Mouse (Mus musculus) forebrain, embryonic 11.5 days (tissue): ENCODE data around the gene Ghdc. TPM values are rescaled to one million over a fixed set of nuclear protein-coding genes. Genes with fewer than 3 reads are reported as not detected.
"Not testable (repeated sequence)": the region's sequence is repeated elsewhere in the genome, so short reads cannot be mapped to it uniquely, and the experiment has no call there.

Source experiments
- ATAC-seq: fragments of 200-750 bp; cut with Nextera tagmentation; replicated peaks from 2 replicates; pipeline ENCODE4 v1.8.0; 2017; ENCODE audit warnings: moderate TSS enrichment; ENCODE audit not compliant: low FRiP score
- DNase-seq: peaks from one replicate; pipeline ENCODE4 v3.0.0-alpha.2; 2017; ENCODE audit warnings: low spot score
- H3K27ac ChIP-seq: fragments of 300-500 bp; sonication (generic); 2 replicates; pipeline ENCODE4 v1.5.1; 2014; ENCODE audit warnings: low read depth, low read length
- H3K27me3 ChIP-seq: fragments of 300-500 bp; sonication (generic); 2 replicates; pipeline ENCODE4 v1.6.1; 2014; ENCODE audit warnings: mild to moderate bottlenecking, low read length, mixed read lengths; ENCODE audit not compliant: control insufficient read depth, insufficient read depth
- H3K36me3 ChIP-seq: fragments of 300-500 bp; sonication (generic); 2 replicates; pipeline ENCODE4 v1.6.1; 2014; ENCODE audit warnings: mild to moderate bottlenecking, low read length, moderate library complexity, mixed read lengths; ENCODE audit not compliant: control insufficient read depth, insufficient read depth
- H3K4me1 ChIP-seq: fragments of 300-500 bp; sonication (generic); replicated peaks from 2 replicates; pipeline ENCODE4 v1.6.1; 2014; ENCODE audit warnings: low read length, mixed read lengths; ENCODE audit not compliant: control insufficient read depth, insufficient read depth
- H3K4me2 ChIP-seq: fragments of 300-500 bp; sonication (generic); 2 replicates; pipeline ENCODE4 v1.6.1; 2014; ENCODE audit warnings: low read depth, mild to moderate bottlenecking, low read length, moderate library complexity, mixed read lengths; ENCODE audit not compliant: severe bottlenecking
- H3K4me3 ChIP-seq: fragments of 300-500 bp; sonication (generic); 2 replicates; pipeline ENCODE4 v1.5.1; 2014; ENCODE audit warnings: low read depth, low read length
- H3K9ac ChIP-seq: fragments of 300-500 bp; sonication (generic); 2 replicates; pipeline ENCODE4 v1.6.1; 2014; ENCODE audit warnings: low read length
- H3K9me3 ChIP-seq: fragments of 300-500 bp; sonication (generic); 2 replicates; pipeline ENCODE4 v1.6.1; 2016; ENCODE audit warnings: low read length, mixed read lengths; ENCODE audit not compliant: control insufficient read depth
- WGBS: fragments of 180-500 bp; shearing (Covaris S2); extraction: QIAGEN DNeasy Blood & Tissue Kit; methylation state at CpG from one replicate; pipeline ENCODE4 v1.1.7; 2014; 5-methylcytosine and 5-hydroxymethylcytosine counted together
- polyA plus RNA-seq: library from polyadenylated mRNA; unstranded; fragments of >200 nt; fragmentation: Nextera tagmentation; extraction: Ambion mirVana; gene quantifications from 2 replicates; pipeline ENCODE4 v1.2.1, GENCODE M21; 2014

The Ghdc gene
- polyA plus RNA-seq, 1 experiment from 2014 or later: 2.1 TPM

DNA sequence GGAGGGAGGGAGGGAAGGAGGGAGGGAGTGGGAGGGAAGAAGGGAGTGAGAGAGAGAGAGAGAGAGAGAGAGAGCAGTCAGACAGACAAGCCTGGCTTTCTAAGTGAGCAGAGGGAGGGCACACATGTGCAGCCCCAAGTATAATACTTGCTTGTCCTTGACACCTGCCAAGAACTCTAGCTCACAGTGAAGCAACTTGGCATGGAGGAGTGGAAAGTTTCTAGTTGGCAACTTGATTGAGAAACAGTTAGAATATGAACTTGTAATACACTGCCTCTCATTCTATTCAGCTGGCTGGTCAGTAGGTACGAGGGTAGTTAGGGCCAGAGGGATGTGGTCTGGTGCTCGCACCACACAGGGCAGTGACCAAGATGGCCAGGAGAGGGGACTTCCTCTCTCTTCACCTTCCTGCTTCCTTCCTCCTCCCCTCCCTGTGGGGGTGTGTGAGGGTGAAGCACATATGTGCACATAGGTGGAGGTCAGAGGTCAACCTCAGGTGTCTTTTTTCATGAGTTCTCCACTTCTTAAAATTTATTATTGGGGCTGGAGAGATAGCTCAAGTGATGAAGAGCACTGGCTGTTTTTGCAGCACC, 20.8 kb upstream of the Ghdc start:
- no peak overlapping the region for H3K9ac ChIP-seq
- ATAC-seq (no peak), DNase-seq (no peak)
- no peaks in the 10 kb centered on the region for H3K36me3 ChIP-seq
- H3K4me3 ChIP-seq: no peak overlapping the region
- H3K9me3 ChIP-seq: no peaks in the 10 kb centered on the region
- H3K4me2 ChIP-seq: no peak overlapping the region
- peaks cover 2% of the 10 kb centered on the region; the same call in 1 of the 2 replicates for H3K4me1 ChIP-seq
- no peaks in the 10 kb centered on the region for H3K27me3 ChIP-seq
- WGBS: 94% methylated on average over 2 of the region's 2 CpGs
- no peak overlapping the region for H3K27ac ChIP-seq

DNA sequence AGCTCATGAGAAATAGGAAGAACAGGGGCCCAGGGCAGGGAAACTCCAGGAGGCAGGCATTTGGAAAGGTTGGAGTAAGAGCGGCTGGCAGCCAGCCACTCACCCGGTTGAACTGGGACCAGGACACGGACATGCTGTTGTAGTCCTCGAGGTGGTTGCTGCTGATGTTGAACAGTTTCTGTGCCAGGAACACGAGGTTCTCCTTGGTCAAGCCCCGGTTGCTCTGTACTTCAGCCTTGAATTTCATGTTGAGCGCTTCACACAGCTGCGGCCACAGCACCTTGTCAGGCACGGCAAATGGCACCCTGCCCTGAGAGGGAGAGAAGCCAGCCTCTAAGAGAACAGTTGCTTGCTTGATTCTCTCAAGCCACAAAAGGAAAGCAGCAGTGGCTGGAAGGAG, 19.9 kb upstream of the Ghdc start:
- H3K9me3 ChIP-seq, DNase-seq, H3K27me3 ChIP-seq, H3K4me1 ChIP-seq, H3K4me2 ChIP-seq, H3K36me3 ChIP-seq, H3K4me3 ChIP-seq, H3K9ac ChIP-seq, ATAC-seq, H3K27ac ChIP-seq: not testable (repeated sequence)
- 94% methylated on average over 9 of the region's 9 CpGs for WGBS

DNA sequence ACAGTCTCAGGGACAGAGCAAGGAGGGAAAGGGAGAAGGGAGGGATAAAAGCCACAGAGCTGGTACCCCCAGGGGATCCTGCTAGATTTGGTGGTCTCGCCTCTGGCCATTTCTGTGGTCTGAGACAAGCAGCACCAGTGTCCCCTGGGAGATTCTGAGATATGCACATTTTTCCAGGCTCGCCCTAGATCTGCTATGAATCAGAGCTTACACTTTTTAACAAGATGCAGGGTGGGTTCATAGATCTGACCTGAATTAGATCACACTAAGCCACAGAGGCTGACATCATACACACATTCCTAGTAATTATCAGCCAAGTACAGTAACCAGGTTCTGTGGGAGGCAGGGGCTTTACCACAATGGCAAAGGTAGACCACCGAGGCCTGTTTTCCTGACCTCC, 18.9 kb upstream of the Ghdc start:
- Histone ChIP-seq H3K4me2 (no peak overlapping the region), H3K36me3 (no peaks in the 10 kb centered on the region), H3K9me3 (no peaks in the 10 kb centered on the region), H3K4me3 (no peak overlapping the region), H3K27me3 (no peaks in the 10 kb centered on the region), H3K9ac (no peak overlapping the region), H3K27ac (no peak overlapping the region), H3K4me1 (peaks cover 2% of the 10 kb centered on the region; the same call in 1 of the 2 replicates)
- 81% methylated on average over 3 of the region's 3 CpGs for WGBS
- DNase-seq: no peak
- ATAC-seq: no peak

DNA sequence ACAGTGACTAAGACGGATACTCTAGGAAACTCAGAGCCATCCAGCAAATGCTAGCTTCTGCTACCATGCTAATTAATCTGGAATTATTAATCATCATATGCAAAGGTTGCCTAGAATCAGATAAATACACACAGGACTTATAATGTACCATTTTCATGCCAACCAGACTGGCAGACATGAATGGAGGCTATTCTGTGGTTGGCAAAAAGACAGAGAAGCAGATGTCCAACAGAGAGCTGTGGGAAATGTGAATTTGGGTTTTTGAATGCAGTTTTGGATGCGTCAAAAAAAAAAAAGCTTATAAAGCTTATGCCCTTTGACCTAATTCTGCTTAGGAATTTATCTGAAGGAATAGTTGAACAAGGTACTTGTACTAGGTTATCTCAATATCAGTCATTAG, 15.0 kb upstream of the Ghdc start:
- Histone ChIP-seq H3K27ac (no peak overlapping the region), H3K4me3 (no peak overlapping the region), H3K9ac (no peak overlapping the region), H3K4me1 (peaks cover 2% of the 10 kb centered on the region; the same call in 1 of the 2 replicates), H3K27me3 (no peaks in the 10 kb centered on the region), H3K9me3 (no peaks in the 10 kb centered on the region), H3K4me2 (no peak overlapping the region), H3K36me3 (no peaks in the 10 kb centered on the region)
- WGBS: 94% methylated on average over 2 of the region's 2 CpGs
- no peak for DNase-seq
- no peak for ATAC-seq

- Histone ChIP-seq H3K27me3 (no peaks in the 10 kb centered on the region), H3K9ac (no peak overlapping the region), H3K36me3 (no peaks in the 10 kb centered on the region), H3K9me3 (no peaks in the 10 kb centered on the region), H3K27ac (no peak overlapping the region), H3K4me1 (no peaks in the 10 kb centered on the region), H3K4me2 (no peak overlapping the region), H3K4me3 (no peak overlapping the region)
- ATAC-seq: no peak
- WGBS: 92% methylated on average over 8 of the region's 8 CpGs
- no peak for DNase-seq
These were observed 13.5 kb upstream of the Ghdc start for GRCm38 (mm10) chr11:100784286-100784685.

DNA sequence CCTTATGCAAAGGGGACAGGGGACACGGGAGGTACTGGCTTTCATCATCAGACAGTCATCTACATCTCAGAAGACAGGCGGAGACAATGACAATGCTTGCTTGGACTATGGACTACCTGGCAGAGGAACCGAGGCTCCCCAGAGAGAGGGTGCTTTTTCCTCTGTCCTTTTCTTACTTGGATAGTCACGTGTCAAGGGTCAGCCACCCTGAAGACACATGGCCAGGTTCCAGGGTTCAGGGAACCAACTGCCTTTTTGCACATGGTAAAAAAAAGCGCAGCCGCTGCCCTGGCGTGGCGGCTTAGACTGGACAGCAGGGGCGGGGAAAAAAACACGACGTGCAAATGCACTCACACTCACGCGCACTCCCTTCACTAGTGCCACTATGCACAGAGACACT, 11.8 kb upstream of the Ghdc start:
- no peak overlapping the region for H3K4me3 ChIP-seq
- 88% methylated on average over 13 of the region's 13 CpGs for WGBS
- H3K4me1 ChIP-seq: no peaks in the 10 kb centered on the region
- H3K9ac ChIP-seq: no peak overlapping the region
- H3K4me2 ChIP-seq: no peak overlapping the region
- no peak overlapping the region for H3K27ac ChIP-seq
- H3K27me3 ChIP-seq: no peaks in the 10 kb centered on the region
- H3K36me3 ChIP-seq: no peaks in the 10 kb centered on the region
- ATAC-seq (no peak), DNase-seq (no peak)
- H3K9me3 ChIP-seq: no peaks in the 10 kb centered on the region

DNA sequence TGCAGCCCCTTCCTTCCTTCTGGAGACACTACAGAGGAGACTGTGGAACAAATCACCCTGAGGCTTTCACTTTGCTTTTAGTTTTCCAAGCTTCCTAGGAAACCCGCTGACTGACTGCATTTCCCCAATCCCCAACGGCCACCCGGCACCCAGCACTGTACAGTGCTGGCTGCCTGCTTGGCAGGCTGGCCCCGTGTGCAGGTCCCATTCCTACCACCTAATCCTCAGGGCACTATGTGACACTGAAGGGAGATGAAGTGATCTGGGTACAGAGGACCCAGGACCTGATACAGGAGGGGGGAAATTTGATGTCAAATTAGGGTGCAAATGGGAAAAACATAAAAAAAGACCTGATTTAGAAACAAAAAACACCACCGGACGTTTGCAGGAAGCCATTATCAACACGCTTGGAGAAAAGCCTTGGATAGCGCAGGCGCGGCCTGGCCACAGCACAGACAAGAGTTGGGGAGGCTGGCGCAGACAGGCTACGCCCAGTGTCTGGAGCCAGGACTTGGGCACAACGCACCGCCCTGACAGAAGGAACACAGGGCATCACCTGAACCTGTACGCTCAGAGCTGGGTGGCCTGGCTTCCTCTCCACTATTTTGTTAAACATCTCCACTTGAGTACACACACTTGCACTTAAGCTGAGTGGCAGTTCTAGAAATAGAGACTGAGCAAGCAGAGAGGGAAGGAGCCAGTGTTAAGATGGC, 11.2 kb upstream of the Ghdc start:
- H3K4me3 ChIP-seq: no peak overlapping the region
- no peaks in the 10 kb centered on the region for H3K4me1 ChIP-seq
- DNase-seq (no peak), ATAC-seq (no peak)
- no peak overlapping the region for H3K4me2 ChIP-seq
- H3K9ac ChIP-seq: no peak overlapping the region
- no peak overlapping the region for H3K27ac ChIP-seq
- WGBS: 90% methylated on average over 15 of the region's 15 CpGs
- no peaks in the 10 kb centered on the region for H3K27me3 ChIP-seq
- no peaks in the 10 kb centered on the region for H3K9me3 ChIP-seq
- no peaks in the 10 kb centered on the region for H3K36me3 ChIP-seq

DNA sequence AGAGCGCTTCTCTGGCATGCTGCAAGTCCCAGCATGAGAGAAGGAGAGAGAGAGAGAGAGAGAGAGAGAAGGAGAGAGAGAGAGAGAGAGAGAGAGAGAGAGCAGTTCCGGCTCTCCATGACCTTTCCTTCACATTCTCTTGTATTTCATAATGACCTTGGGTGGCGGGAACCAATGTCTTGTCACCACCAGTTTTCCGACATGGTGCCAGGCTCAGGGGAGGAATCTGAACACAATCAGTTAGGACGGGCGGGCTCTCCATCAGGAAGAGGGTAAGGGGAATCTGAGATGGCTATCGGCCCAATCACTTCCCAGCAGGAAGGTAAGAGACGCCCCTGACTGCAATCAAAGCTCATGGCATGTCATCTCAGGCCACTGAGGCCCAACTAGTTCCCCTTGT, 9.5 kb upstream of the Ghdc start:
- WGBS: 85% methylated on average over 8 of the region's 8 CpGs
- no peak for ATAC-seq
- DNase-seq: no peak
- Histone ChIP-seq H3K9ac (no peak overlapping the region), H3K27me3 (no peaks in the 10 kb centered on the region), H3K4me3 (no peak overlapping the region), H3K27ac (no peak overlapping the region), H3K4me2 (no peak overlapping the region), H3K9me3 (no peaks in the 10 kb centered on the region), H3K4me1 (no peaks in the 10 kb centered on the region), H3K36me3 (no peaks in the 10 kb centered on the region)

- DNase-seq: no peak
- H3K4me3 ChIP-seq: no peak overlapping the region
- no peak overlapping the region for H3K27ac ChIP-seq
- no peaks in the 10 kb centered on the region for H3K27me3 ChIP-seq
- no peak for ATAC-seq
- H3K36me3 ChIP-seq: no peaks in the 10 kb centered on the region
- H3K9me3 ChIP-seq: no peaks in the 10 kb centered on the region
- no peak overlapping the region for H3K4me2 ChIP-seq
- 88% methylated on average over 3 of the region's 3 CpGs for WGBS
- H3K4me1 ChIP-seq: no peaks in the 10 kb centered on the region
- H3K9ac ChIP-seq: no peak overlapping the region
These were observed 7.3 kb upstream of the Ghdc start for GRCm38 (mm10) chr11:100778069-100778468.
